ENCODE assay signal across 9 mouse cellular contexts in the genomic region with DNA sequence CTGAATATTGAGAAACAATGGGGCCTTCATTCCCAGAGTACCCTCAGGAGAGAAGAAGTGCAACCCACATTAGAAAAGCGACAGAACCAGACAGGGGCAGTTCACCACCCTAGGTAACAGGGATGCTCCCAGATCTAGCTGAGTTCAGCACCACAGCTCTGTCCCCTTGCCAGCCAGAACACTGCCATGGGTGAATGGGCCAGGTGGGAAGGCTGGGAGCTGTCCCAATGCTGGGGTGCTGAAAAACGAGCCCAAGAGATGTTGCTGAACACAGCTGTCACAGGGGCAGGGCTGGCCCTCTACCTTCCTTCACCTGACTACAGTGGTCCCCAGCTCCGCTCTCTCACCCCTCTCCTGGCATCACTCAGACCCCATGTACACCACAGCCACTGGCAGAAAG.
DNase-seq lines count a peak whose midpoint lies in the region; ATAC-seq and TF ChIP-seq lines count a peak whose summit lies in the region.
"Had no signal": no experiment of that assay in that cellular context is flagged by ENCODE, and none has a peak within 500 bp of the region (broad histone marks: within the 10 kb centered on the region; RNA-seq: fewer than 3 reads in every experiment).

No protein-coding gene starts in this region.

- H3K9ac ChIP-seq in lung, embryonic 14.5 days: no peak overlapping the region
- no peak overlapping the region for H3K9ac ChIP-seq in kidney, postnatal 0 days (ENCODE audit: low read depth, low read length)
- no peak overlapping the region for H3K9ac ChIP-seq in stomach, postnatal 0 days (ENCODE audit: low read length)
- no peak overlapping the region for H3K9ac ChIP-seq in midbrain, embryonic 15.5 days
- no peak overlapping the region for H3K9ac ChIP-seq in intestine, embryonic 16.5 days (ENCODE audit: low read depth, low read length)
- H3K9ac ChIP-seq: hindbrain, embryonic 15.5 days had no signal

- H3K4me1 ChIP-seq in lung, embryonic 14.5 days (ENCODE audit: insufficient read depth): no peaks in the 10 kb centered on the region
- peaks cover 6% of the 10 kb centered on the region; the same call in 1 of the 2 replicates for H3K4me1 ChIP-seq in kidney, postnatal 0 days (replicated peaks; ENCODE audit: insufficient read depth, low read length)
- no peaks in the 10 kb centered on the region for H3K4me1 ChIP-seq in stomach, postnatal 0 days (replicated peaks; ENCODE audit: control insufficient read depth, insufficient read depth)
- no peaks in the 10 kb centered on the region for H3K4me1 ChIP-seq in midbrain, embryonic 15.5 days
- 0 out of 2 replicates have a peak, but pooled peaks cover 5% of the 10 kb centered on the region for H3K4me1 ChIP-seq in intestine, embryonic 16.5 days (ENCODE audit: control insufficient read depth, insufficient read depth, low read length)
- H3K4me1 ChIP-seq: hindbrain, embryonic 15.5 days had no signal

- TF ChIP-seq CTCF in lung, embryonic 14.5 days (IDR thresholded peaks at IDR 0.05; ENCODE audit: low read depth): no peak
- no peak for TF ChIP-seq CTCF in kidney, postnatal 0 days (IDR thresholded peaks at IDR 0.05; ENCODE audit: low read depth)
- no peak for TF ChIP-seq CTCF in stomach, postnatal 0 days (IDR thresholded peaks at IDR 0.05; ENCODE audit: low read depth)

- H3K27ac ChIP-seq in lung, embryonic 14.5 days (ENCODE audit: low read depth): no peak overlapping the region
- no peak overlapping the region for H3K27ac ChIP-seq in kidney, postnatal 0 days
- no peak overlapping the region for H3K27ac ChIP-seq in stomach, postnatal 0 days (replicated peaks)
- no peak overlapping the region for H3K27ac ChIP-seq in midbrain, embryonic 15.5 days
- H3K27ac ChIP-seq in intestine, embryonic 16.5 days (ENCODE audit: low read length): no peak overlapping the region
- H3K27ac ChIP-seq: hindbrain, embryonic 15.5 days had no signal

- no peaks in the 10 kb centered on the region for H3K9me3 ChIP-seq in lung, embryonic 14.5 days (ENCODE audit: low read depth, low read length)
- no peaks in the 10 kb centered on the region for H3K9me3 ChIP-seq in kidney, postnatal 0 days (replicated peaks; ENCODE audit: low read length)
- H3K9me3 ChIP-seq in stomach, postnatal 0 days (ENCODE audit: control insufficient read depth, low read length): no peaks in the 10 kb centered on the region
- no peaks in the 10 kb centered on the region for H3K9me3 ChIP-seq in midbrain, embryonic 15.5 days
- no peaks in the 10 kb centered on the region for H3K9me3 ChIP-seq in intestine, embryonic 16.5 days (ENCODE audit: control insufficient read depth, low read length)
- H3K9me3 ChIP-seq: hindbrain, embryonic 15.5 days had no signal

- H3K4me3 ChIP-seq in lung, embryonic 14.5 days (ENCODE audit: low read depth, low read length): no peak overlapping the region
- H3K4me3 ChIP-seq in kidney, postnatal 0 days (replicated peaks; ENCODE audit: low read depth, low read length): no peak overlapping the region
- H3K4me3 ChIP-seq in stomach, postnatal 0 days (ENCODE audit: low read depth, low read length): no peak overlapping the region
- H3K4me3 ChIP-seq in midbrain, embryonic 15.5 days: no peak overlapping the region
- no peak overlapping the region for H3K4me3 ChIP-seq in intestine, embryonic 16.5 days (ENCODE audit: low read length)
- H3K4me3 ChIP-seq: hindbrain, embryonic 15.5 days had no signal

- no peaks in the 10 kb centered on the region for H3K36me3 ChIP-seq in lung, embryonic 14.5 days (ENCODE audit: insufficient read depth)
- H3K36me3 ChIP-seq in kidney, postnatal 0 days (ENCODE audit: insufficient read depth, low read length): no peaks in the 10 kb centered on the region
- no peaks in the 10 kb centered on the region for H3K36me3 ChIP-seq in stomach, postnatal 0 days (ENCODE audit: control insufficient read depth, insufficient read depth, low read length)
- H3K36me3 ChIP-seq in midbrain, embryonic 15.5 days (replicated peaks): no peaks in the 10 kb centered on the region
- H3K36me3 ChIP-seq in intestine, embryonic 16.5 days (ENCODE audit: control insufficient read depth, insufficient read depth, low read length): no peaks in the 10 kb centered on the region
- H3K36me3 ChIP-seq: hindbrain, embryonic 15.5 days had no signal

- 0 out of 2 replicates have a peak, but pooled peaks have one; percentile 44 for ATAC-seq in lung, embryonic 14.5 days (ENCODE audit: insufficient read depth)
- ATAC-seq in kidney, postnatal 0 days (replicated peaks; ENCODE audit: low FRiP score, low read depth): no peak; the same call in 1 of the 2 replicates
- ATAC-seq in stomach, postnatal 0 days (ENCODE audit: low FRiP score, low TSS enrichment): no peak
- no peak for ATAC-seq in monocyte, adult 5-6 weeks (replicated peaks; ENCODE audit: insufficient number of reproducible peaks, low FRiP score, low TSS enrichment, poor library complexity, severe bottlenecking)
- ATAC-seq in midbrain, embryonic 15.5 days (replicated peaks): no peak
- ATAC-seq in intestine, embryonic 16.5 days: no peak; the same call in 1 of the 2 replicates

- H3K27me3 ChIP-seq in lung, embryonic 14.5 days (ENCODE audit: insufficient read depth, low read length): no peaks in the 10 kb centered on the region
- no peaks in the 10 kb centered on the region for H3K27me3 ChIP-seq in kidney, postnatal 0 days (ENCODE audit: insufficient read depth, low read length)
- no peaks in the 10 kb centered on the region for H3K27me3 ChIP-seq in stomach, postnatal 0 days (ENCODE audit: control insufficient read depth, insufficient read depth, low read length)
- H3K27me3 ChIP-seq in midbrain, embryonic 15.5 days (replicated peaks): no peaks in the 10 kb centered on the region
- no peaks in the 10 kb centered on the region; the same call in 1 of the 2 replicates for H3K27me3 ChIP-seq in intestine, embryonic 16.5 days (replicated peaks; ENCODE audit: control insufficient read depth, insufficient read depth, low read length)
- H3K27me3 ChIP-seq: hindbrain, embryonic 15.5 days had no signal

- TF ChIP-seq EP300 in stomach, postnatal 0 days (optimal IDR thresholded peaks at IDR 0.05): no peak

- no peak overlapping the region for H3K4me2 ChIP-seq in lung, embryonic 14.5 days
- H3K4me2 ChIP-seq in kidney, postnatal 0 days (ENCODE audit: low read length): no peak overlapping the region
- no peak overlapping the region for H3K4me2 ChIP-seq in stomach, postnatal 0 days (replicated peaks; ENCODE audit: low read depth)
- no peak overlapping the region for H3K4me2 ChIP-seq in midbrain, embryonic 15.5 days
- H3K4me2 ChIP-seq in intestine, embryonic 16.5 days (ENCODE audit: low read depth, low read length): no peak overlapping the region
- H3K4me2 ChIP-seq: hindbrain, embryonic 15.5 days had no signal

- whole genome bisulfite sequencing in lung, embryonic 14.5 days: 6% methylated on average over 3 of the region's 3 CpGs
- 16% methylated on average over 3 of the region's 3 CpGs for WGBS in kidney, postnatal 0 days
- WGBS in stomach, postnatal 0 days: 17% methylated on average over 3 of the region's 3 CpGs
- WGBS in midbrain, embryonic 15.5 days: 21% methylated on average over 3 of the region's 3 CpGs
- 12% methylated on average over 3 of the region's 3 CpGs for WGBS in intestine, embryonic 16.5 days

- peak; percentile 81 for DNase-seq in lung, embryonic 14.5 days
- DNase-seq in lung, postnatal 25 days (ENCODE audit: low spot score): no peak
- DNase-seq in adrenal gland, adult 8-10 months: peak; percentile 3
- peak; percentile 77 for DNase-seq in kidney, postnatal 0 days (ENCODE audit: low spot score)
- DNase-seq in stomach, postnatal 0 days (ENCODE audit: low spot score): peak; percentile 71
